Mouse (Mus musculus): ENCODE data around the gene Sntb2. TPM values are rescaled to one million over a fixed set of nuclear protein-coding genes. Genes with fewer than 3 reads are reported as not detected.
A peak's percentile ranks its signal among the peaks of the same experiment; 100 is the strongest.
"Not testable (repeated sequence)": the region's sequence is repeated elsewhere in the genome, so short reads cannot be mapped to it uniquely, and the experiment has no call there.

The Sntb2 gene
- polyA plus RNA-seq, 1 experiment, result 10.4 TPM

- under 1% methylated on average over 40 of the region's 40 CpGs for WGBS
- H3K4me1 ChIP-seq (ENCODE audit: control insufficient read depth, insufficient read depth, low read length), result peaks cover 15% of the 10 kb centered on the region
- no peak for DNase-seq
- peak overlapping the region; percentile 50 for H3K27ac ChIP-seq (ENCODE audit: insufficient read depth, low read depth, low read length)
- H3K4me3 ChIP-seq (ENCODE audit: insufficient read depth, low read depth, low read length), result peak overlapping the region; percentile 95
- no peaks in the 10 kb centered on the region for H3K36me3 ChIP-seq (ENCODE audit: control insufficient read depth, insufficient read depth, low read length)
- no peaks in the 10 kb centered on the region for H3K27me3 ChIP-seq (replicated peaks; ENCODE audit: control insufficient read depth, insufficient read depth, low read length)
- TF ChIP-seq POLR2A (IDR thresholded peaks at IDR 0.05; ENCODE audit: low read depth, low read length) (no peak), CTCF (conservative IDR thresholded peaks at IDR 0.05; ENCODE audit: insufficient read depth, insufficient read length, low read depth, low read length) (no peak)
Observed at GRCm38 (mm10) chr8:107031577-107032090, 96.1 kb downstream of the Sntb2 start.

DNA sequence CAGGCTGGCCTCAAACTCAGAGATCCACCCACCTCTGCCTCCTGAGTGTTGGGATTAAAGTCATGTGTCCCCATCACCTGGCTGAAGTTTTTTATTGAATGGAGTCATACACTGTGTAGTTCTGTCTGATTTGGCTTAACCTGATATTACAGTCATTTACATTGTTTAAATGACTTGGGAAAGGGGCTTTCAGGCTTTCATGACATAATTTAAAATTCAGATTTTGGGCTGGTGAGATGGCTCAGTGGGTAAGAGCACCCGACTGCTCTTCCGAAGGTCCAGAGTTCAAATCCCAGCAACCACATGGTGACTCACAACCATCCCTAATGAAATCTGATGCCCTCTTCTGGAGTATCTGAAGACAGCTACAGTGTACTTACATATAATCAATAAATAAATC, 98.1 kb downstream of the Sntb2 start:
- H3K27ac ChIP-seq (ENCODE audit: insufficient read depth, low read depth, low read length); H3K4me3 ChIP-seq (ENCODE audit: insufficient read depth, low read depth, low read length); DNase-seq; H3K36me3 ChIP-seq (ENCODE audit: control insufficient read depth, insufficient read depth, low read length); H3K27me3 ChIP-seq (replicated peaks; ENCODE audit: control insufficient read depth, insufficient read depth, low read length): not testable (repeated sequence)
- WGBS, result 64% methylated on average over 2 of the region's 2 CpGs
- peaks cover 15% of the 10 kb centered on the region for H3K4me1 ChIP-seq (ENCODE audit: control insufficient read depth, insufficient read depth, low read length)

DNA sequence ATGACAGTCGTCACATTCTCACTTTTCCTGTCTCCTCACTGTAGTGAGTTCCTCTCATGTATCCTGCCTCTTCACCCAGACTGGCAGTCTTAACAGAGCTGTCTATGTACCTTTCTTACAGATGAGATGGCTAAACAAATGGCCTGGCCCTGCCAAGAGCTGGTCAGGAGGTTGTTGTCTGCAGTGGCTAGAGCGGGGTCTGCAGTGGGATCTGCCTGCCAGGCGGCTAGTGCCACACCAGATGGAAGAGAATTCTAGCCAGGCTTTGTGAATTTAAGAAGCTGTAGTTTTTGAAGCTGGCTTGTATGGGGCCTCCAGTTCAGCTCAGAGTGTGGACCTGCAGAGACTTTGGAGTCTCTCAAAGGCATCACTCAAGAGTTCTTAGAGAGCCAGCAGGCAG, 100.1 kb downstream of the Sntb2 start:
- Histone ChIP-seq H3K4me3 (ENCODE audit: insufficient read depth, low read depth, low read length) (no peak overlapping the region), H3K4me1 (ENCODE audit: control insufficient read depth, insufficient read depth, low read length) (peaks cover 15% of the 10 kb centered on the region), H3K27ac (ENCODE audit: insufficient read depth, low read depth, low read length) (no peak overlapping the region), H3K36me3 (ENCODE audit: control insufficient read depth, insufficient read depth, low read length) (no peaks in the 10 kb centered on the region; the same call in 1 of the 2 replicates), H3K27me3 (replicated peaks; ENCODE audit: control insufficient read depth, insufficient read depth, low read length) (no peaks in the 10 kb centered on the region)
- DNase-seq, result no peak
- WGBS, result 94% methylated on average over 3 of the region's 3 CpGs
- TF ChIP-seq POLR2A (IDR thresholded peaks at IDR 0.05; ENCODE audit: low read depth, low read length), result no peak
- TF ChIP-seq CTCF (conservative IDR thresholded peaks at IDR 0.05; ENCODE audit: insufficient read depth, insufficient read length, low read depth, low read length), result no peak

GRCm38 (mm10) chr8:107036626-107037025, 101.1 kb downstream of the Sntb2 start:
- no peaks in the 10 kb centered on the region for H3K27me3 ChIP-seq (replicated peaks; ENCODE audit: control insufficient read depth, insufficient read depth, low read length)
- 54% methylated on average over 8 of the region's 8 CpGs for WGBS

DNA sequence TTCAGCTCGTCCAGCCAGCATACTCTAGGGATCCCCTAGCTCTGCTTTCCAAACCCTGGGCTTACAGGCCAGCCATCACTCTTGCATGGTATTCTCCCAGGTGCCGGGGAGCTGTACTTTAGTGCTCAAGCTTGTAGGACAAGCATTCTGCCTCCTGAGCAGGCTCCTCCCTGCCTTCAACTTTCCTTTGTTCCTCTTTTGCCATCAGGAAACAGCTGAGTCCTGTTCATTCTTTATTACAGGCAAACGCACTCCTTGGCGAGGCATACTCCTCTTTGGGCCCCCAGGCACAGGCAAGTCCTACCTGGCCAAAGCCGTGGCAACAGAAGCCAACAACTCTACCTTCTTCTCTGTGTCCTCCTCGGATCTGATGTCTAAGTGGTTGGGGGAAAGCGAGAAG, 105.1 kb downstream of the Sntb2 start:
- no peak for DNase-seq
- TF ChIP-seq POLR2A (IDR thresholded peaks at IDR 0.05; ENCODE audit: low read depth, low read length) (no peak), CTCF (conservative IDR thresholded peaks at IDR 0.05; ENCODE audit: insufficient read depth, insufficient read length, low read depth, low read length) (no peak)
- Histone ChIP-seq H3K4me3 (ENCODE audit: insufficient read depth, low read depth, low read length) (no peak overlapping the region), H3K27ac (ENCODE audit: insufficient read depth, low read depth, low read length) (no peak overlapping the region), H3K36me3 (ENCODE audit: control insufficient read depth, insufficient read depth, low read length) (peaks cover 7% of the 10 kb centered on the region), H3K4me1 (ENCODE audit: control insufficient read depth, insufficient read depth, low read length) (0 out of 2 replicates have a peak, but pooled peaks cover 3% of the 10 kb centered on the region), H3K27me3 (replicated peaks; ENCODE audit: control insufficient read depth, insufficient read depth, low read length) (no peaks in the 10 kb centered on the region)
- 73% methylated on average over 7 of the region's 7 CpGs for WGBS

More at GRCm38 (mm10) chr8:107036626-107037025, 101.1 kb downstream of the Sntb2 start:
- Histone ChIP-seq H3K27ac (ENCODE audit: insufficient read depth, low read depth, low read length) (0 out of 2 replicates have a peak overlapping the region, but pooled peaks have one; percentile 1), H3K4me3 (ENCODE audit: insufficient read depth, low read depth, low read length) (no peak overlapping the region), H3K36me3 (ENCODE audit: control insufficient read depth, insufficient read depth, low read length) (no peaks in the 10 kb centered on the region; the same call in 1 of the 2 replicates), H3K4me1 (ENCODE audit: control insufficient read depth, insufficient read depth, low read length) (peaks cover 15% of the 10 kb centered on the region)
- DNase-seq, result peak; percentile 66
- no peak for TF ChIP-seq CTCF (conservative IDR thresholded peaks at IDR 0.05; ENCODE audit: insufficient read depth, insufficient read length, low read depth, low read length)
- TF ChIP-seq POLR2A (IDR thresholded peaks at IDR 0.05; ENCODE audit: low read depth, low read length), result no peak

DNA sequence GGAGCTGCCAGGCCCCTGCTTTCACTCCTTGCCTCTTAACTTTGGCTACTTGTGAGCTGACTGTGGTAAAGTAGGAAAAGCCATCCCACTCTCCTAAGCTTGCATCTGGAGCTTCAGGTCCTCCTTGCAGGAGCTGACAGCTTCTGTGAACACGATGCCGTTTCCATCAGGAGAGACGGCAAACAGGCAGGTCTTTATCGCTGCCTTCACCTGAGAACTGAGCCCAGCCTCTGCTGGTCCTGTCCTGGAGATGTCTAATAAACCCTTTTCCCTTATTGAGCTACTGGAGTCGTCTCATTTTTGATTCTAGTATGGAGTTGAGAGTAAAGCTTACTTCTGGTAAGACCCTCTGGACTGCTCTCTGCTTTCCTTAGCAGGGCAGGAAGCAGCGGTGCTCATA, 109.9 kb downstream of the Sntb2 start:
- DNase-seq, result no peak
- peaks cover 5% of the 10 kb centered on the region; the same call in 1 of the 2 replicates for H3K4me1 ChIP-seq (ENCODE audit: control insufficient read depth, insufficient read depth, low read length)
- 88% methylated on average over 6 of the region's 6 CpGs for WGBS
- H3K36me3 ChIP-seq (ENCODE audit: control insufficient read depth, insufficient read depth, low read length), result peaks cover 7% of the 10 kb centered on the region
- TF ChIP-seq POLR2A (IDR thresholded peaks at IDR 0.05; ENCODE audit: low read depth, low read length) (no peak), CTCF (conservative IDR thresholded peaks at IDR 0.05; ENCODE audit: insufficient read depth, insufficient read length, low read depth, low read length) (no peak)
- no peak overlapping the region for H3K27ac ChIP-seq (ENCODE audit: insufficient read depth, low read depth, low read length)
- no peak overlapping the region for H3K4me3 ChIP-seq (ENCODE audit: insufficient read depth, low read depth, low read length)
- H3K27me3 ChIP-seq (replicated peaks; ENCODE audit: control insufficient read depth, insufficient read depth, low read length), result no peaks in the 10 kb centered on the region

- Histone ChIP-seq H3K27ac (ENCODE audit: insufficient read depth, low read depth, low read length) (no peak overlapping the region), H3K4me3 (ENCODE audit: insufficient read depth, low read depth, low read length) (no peak overlapping the region), H3K27me3 (replicated peaks; ENCODE audit: control insufficient read depth, insufficient read depth, low read length) (no peaks in the 10 kb centered on the region), H3K36me3 (ENCODE audit: control insufficient read depth, insufficient read depth, low read length) (peaks cover 7% of the 10 kb centered on the region), H3K4me1 (ENCODE audit: control insufficient read depth, insufficient read depth, low read length) (peaks cover 5% of the 10 kb centered on the region; the same call in 1 of the 2 replicates)
- no peak for TF ChIP-seq CTCF (conservative IDR thresholded peaks at IDR 0.05; ENCODE audit: insufficient read depth, insufficient read length, low read depth, low read length)
- TF ChIP-seq POLR2A (IDR thresholded peaks at IDR 0.05; ENCODE audit: low read depth, low read length), result no peak
- WGBS, result 59% methylated on average over 5 of the region's 5 CpGs
- peak; percentile 22 for DNase-seq
Observed at GRCm38 (mm10) chr8:107046976-107047375, 111.4 kb downstream of the Sntb2 start.
